Mouse (Mus musculus) brain, embryonic 14.5 days (tissue): Measurements from ENCODE around the gene 1110025L11Rik. TPM values are rescaled to one million over a fixed set of nuclear protein-coding genes. Genes with fewer than 3 reads are reported as not detected.
"Not testable (repeated sequence)": the region's sequence is repeated elsewhere in the genome, so short reads cannot be mapped to it uniquely, and the experiment has no call there.

Experiments
- DNase-seq: peaks from one replicate; pipeline ENCODE4 v3.0.0-alpha.2; 2011; ENCODE audit warnings: low read depth
- CTCF ChIP-seq: fragments of 200-500 bp; IDR thresholded peaks from 2 replicates; pipeline ENCODE4 v1.5.1; 2012; ENCODE audit warnings: inconsistent platforms, mild to moderate bottlenecking, moderate library complexity, borderline replicate concordance; ENCODE audit not compliant: insufficient read depth, insufficient read length; ENCODE audit errors: extremely low read depth
- POLR2A ChIP-seq: fragments of 200-500 bp; IDR thresholded peaks from 2 replicates; pipeline ENCODE4 v1.6.1; 2012; ENCODE audit warnings: mild to moderate bottlenecking, inconsistent platforms, borderline replicate concordance; ENCODE audit not compliant: poor library complexity, insufficient read depth, insufficient read length, severe bottlenecking; ENCODE audit errors: extremely low read depth
- polyA plus RNA-seq: library from polyadenylated mRNA; depleted of rRNA; stranded (reverse); fragments of >200 nt; gene quantifications from 2 replicates; pipeline ENCODE4 v1.2.3, GENCODE M21; 2012; rRNA removed

The 1110025L11Rik gene
- not detected in 2 replicates for polyA plus RNA-seq

- not testable (repeated sequence) for DNase-seq
These were observed at the start of gene 1110025L11Rik for GRCm38 (mm10) chr16:89063902-89064301. TSS of gene 1110025L11Rik (minus strand) at chr16:89064002.

GRCm38 (mm10) chr16:89071041-89071440, 7.2 kb upstream of the 1110025L11Rik start:
- DNase-seq = peak; percentile 9

- no peak for DNase-seq
- TF ChIP-seq CTCF (no peak), POLR2A (no peak)
These were observed 16.0 kb downstream of the 1110025L11Rik start, which contains the start of gene Krtap6-5 for GRCm38 (mm10) chr16:89047783-89048182. TSS of gene Krtap6-5 (minus strand) at chr16:89047883.

DNA sequence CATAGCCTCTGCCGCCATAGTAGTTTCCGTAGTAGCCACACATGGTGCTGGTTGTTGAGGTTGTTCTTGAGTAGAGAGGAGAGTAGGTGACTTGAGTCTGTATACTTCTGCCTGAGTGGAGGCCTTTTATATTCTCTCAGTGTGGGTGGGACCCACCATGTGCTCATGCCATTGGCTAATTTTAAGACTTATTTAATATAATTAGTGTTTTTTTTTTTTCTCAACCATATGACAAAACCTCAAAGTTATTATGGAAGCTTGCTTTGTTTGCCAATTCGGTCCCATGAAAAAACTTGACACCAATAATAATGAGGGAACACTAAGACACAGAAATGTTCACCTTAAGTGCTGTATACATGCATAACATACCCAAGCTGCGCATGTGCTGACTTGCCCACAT, 22.4 kb downstream of the 1110025L11Rik start, which contains the start of gene Gm10228:
TSS of gene Gm10228 (minus strand) at position 101 of the 400 bp plus-strand sequence.
- not testable (repeated sequence) for DNase-seq

DNA sequence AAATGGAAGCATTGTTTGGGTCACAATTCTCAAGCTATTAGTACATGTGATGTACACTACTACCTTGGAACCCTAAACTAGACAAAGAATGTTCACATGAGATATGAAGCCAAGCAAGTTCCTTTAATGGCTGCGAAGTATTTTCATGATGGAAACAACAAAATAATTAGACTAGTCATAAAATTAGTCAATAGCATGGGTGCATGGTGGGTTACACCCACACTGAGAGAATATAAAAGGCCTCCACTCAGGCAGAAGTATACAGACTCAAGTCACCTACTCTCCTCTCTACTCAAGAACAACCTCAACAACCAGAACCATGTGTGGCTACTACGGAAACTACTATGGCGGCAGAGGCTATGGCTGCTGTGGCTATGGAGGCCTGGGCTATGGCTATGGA, 32.4 kb downstream of the 1110025L11Rik start, which contains the start of gene Krtap6-1:
TSS of gene Krtap6-1 (plus strand) at position 301 of the 400 bp plus-strand sequence.
- DNase-seq = not testable (repeated sequence)

GRCm38 (mm10) chr16:89014984-89015383, 48.8 kb downstream of the 1110025L11Rik start, which contains the start of gene Gm10229:
TSS of gene Gm10229 (plus strand) at chr16:89015284.
- DNase-seq = not testable (repeated sequence)

DNA sequence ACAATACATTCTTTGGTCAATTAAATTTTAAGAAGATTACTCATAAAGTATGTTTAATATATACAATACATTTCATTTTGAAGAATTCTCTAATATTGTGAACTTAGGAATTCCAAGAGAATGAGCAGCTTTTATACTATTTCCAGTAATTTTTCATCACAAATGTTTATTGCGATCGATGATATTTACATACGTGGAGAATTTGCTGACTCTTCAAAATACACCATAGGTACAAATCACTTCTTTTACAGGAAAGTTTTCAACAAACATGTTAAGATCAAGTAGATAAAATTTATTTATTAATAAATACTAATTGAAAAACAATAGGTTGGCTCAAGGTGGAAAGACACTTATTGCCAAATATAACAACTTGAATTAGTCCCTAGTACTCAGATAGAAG, 49.8 kb downstream of the 1110025L11Rik start:
- DNase-seq = no peak
- TF ChIP-seq POLR2A (no peak), CTCF (no peak)

Other genes with a start within 250 kb of the 1110025L11Rik start
- not detected in 2 replicates for gene Krtap15, start 243.8 kb downstream of the 1110025L11Rik start, polyA plus RNA-seq
- gene Krtap14, start 237.9 kb downstream of the 1110025L11Rik start, polyA plus RNA-seq = not detected in 2 replicates
- gene Krtap19-1, start 194.6 kb downstream of the 1110025L11Rik start, polyA plus RNA-seq = not detected in 2 replicates
- gene Krtap19-2, start 189.7 kb downstream of the 1110025L11Rik start, polyA plus RNA-seq = not detected in 2 replicates
- gene Krtap19-3, start 186.0 kb downstream of the 1110025L11Rik start, polyA plus RNA-seq = not detected in 2 replicates
- gene Krtap19-4, start 178.9 kb downstream of the 1110025L11Rik start, polyA plus RNA-seq = not detected in 2 replicates
- not detected in 2 replicates for gene Krtap19-5, start 167.5 kb downstream of the 1110025L11Rik start, polyA plus RNA-seq
- gene Krtap19-9b, start 131.7 kb downstream of the 1110025L11Rik start, polyA plus RNA-seq = not detected in 2 replicates
- not detected in 2 replicates for gene Krtap16-3, start 101.1 kb downstream of the 1110025L11Rik start, polyA plus RNA-seq
- gene Krtap22-2, start 53.2 kb downstream of the 1110025L11Rik start, polyA plus RNA-seq = not detected in 2 replicates
- not detected in 2 replicates for gene Gm10229, start 48.7 kb downstream of the 1110025L11Rik start, polyA plus RNA-seq
- gene Krtap6-1, start 32.3 kb downstream of the 1110025L11Rik start, polyA plus RNA-seq = not detected in 2 replicates
- gene Gm10228, start 22.5 kb downstream of the 1110025L11Rik start, polyA plus RNA-seq = not detected in 2 replicates
- gene Krtap6-5, start 16.1 kb downstream of the 1110025L11Rik start, polyA plus RNA-seq = not detected in 2 replicates
- gene Krtap6-3, start 20.0 kb upstream of the 1110025L11Rik start, polyA plus RNA-seq = not detected in 2 replicates
- not detected in 2 replicates for gene Gm6358, start 76.8 kb upstream of the 1110025L11Rik start, polyA plus RNA-seq
- not detected in 2 replicates for gene Gm10061, start 87.1 kb upstream of the 1110025L11Rik start, polyA plus RNA-seq
- not detected in 2 replicates for gene Gm9789, start 94.0 kb upstream of the 1110025L11Rik start, polyA plus RNA-seq
- not detected in 2 replicates for gene Gm7735, start 105.5 kb upstream of the 1110025L11Rik start, polyA plus RNA-seq
- not detected in 2 replicates for gene 1110057P08Rik, start 110.7 kb upstream of the 1110025L11Rik start, polyA plus RNA-seq
- not detected in 2 replicates for gene Krtap20-2, start 141.9 kb upstream of the 1110025L11Rik start, polyA plus RNA-seq